Mouse (Mus musculus) B cell, adult 2 months (primary cell): ENCODE results near the gene Nrk.

Experiments
- DNase-seq, 2 experiments: peaks; one replicate each; pipeline ENCODE4 v3.0.0; 2022

The Nrk gene

GRCm38 (mm10) chrX:138914041-138914776, at the start of gene Nrk:
TSS of gene Nrk (plus strand) at chrX:138914430.
- DNase-seq, result no peak

- no peak for DNase-seq
Observed at GRCm38 (mm10) chrX:138913366-138913765, 864 bp upstream of the Nrk start.

DNA sequence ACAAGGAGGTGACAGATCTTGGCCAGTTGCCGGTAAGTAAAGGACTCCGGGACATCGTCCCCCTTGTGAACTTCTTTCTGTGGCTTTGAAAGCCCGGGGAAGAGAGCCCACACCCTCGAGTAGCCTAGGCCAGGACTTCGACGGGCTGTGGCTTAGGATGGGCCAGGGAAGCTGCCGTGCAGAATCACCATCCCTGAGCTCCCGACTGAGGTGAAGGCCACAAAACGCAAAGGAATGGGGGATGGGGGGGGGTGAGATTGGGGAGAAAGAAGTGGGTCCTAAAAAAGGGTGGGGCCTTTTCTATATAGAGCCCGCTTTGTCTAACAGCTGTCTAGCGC, 516 bp downstream of the Nrk start:
- no peak for DNase-seq

GRCm38 (mm10) chrX:138919030-138919429, 4.8 kb downstream of the Nrk start:
- no peak for DNase-seq

DNA sequence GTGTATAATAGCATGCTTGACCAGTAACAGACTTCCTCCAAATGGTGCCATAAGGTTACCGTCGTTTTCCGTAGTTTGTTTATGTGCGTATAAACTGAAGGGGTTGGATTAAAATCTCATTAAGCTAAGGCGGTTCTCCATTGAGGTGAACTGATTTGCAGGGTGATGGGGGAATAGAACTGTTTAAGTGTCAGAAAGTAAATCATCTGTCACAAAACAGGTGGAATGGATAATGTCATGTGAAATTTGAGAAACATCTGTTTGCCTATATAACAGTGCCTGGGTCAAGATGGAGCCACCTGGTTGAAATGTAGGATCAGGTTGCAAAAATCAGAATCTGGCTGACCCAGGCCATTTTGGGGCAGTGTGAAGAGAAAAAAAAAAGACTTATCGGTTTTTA, 29.7 kb downstream of the Nrk start:
- no peak for DNase-seq

- no peak for DNase-seq
Observed at GRCm38 (mm10) chrX:138960713-138961112, 46.5 kb downstream of the Nrk start.

DNA sequence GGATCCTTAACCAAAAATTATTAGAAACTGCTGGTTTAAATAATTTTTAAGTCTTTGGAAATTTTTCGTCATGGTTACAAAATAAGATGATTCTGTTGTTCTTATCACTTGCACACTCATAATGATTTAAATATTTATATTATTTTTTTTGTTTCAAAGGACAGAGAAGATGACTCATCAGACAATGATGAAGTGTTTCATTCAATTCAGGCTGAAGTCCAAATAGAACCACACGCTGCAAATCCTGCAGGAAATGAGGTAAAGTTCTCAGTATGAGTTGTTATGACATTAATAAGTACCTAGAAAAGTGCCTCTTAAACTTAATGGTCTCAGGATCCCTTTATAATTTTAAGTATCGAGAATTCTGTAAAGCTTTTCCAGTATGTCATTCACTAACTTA, 64.3 kb downstream of the Nrk start:
- no peak for DNase-seq

DNA sequence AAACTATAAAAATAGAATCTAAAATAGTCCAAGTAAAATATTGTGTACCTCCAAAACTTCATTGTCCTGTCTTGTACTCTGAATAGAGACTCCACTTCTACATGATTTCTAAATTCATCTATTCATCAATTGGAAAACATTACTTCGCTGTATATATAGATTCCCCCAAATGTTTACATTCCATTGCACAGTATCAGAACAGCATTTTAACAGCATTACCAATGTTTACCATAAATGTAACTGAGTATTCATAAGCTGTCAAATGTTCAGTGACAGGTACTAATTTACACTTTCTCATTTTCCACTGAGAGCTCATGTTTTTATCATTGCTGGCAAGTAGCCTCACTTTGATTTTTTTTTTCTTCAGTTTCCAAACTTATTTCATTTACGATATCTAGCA, 65.0 kb downstream of the Nrk start:
- no peak for DNase-seq

- DNase-seq, result no peak
Observed at GRCm38 (mm10) chrX:139014524-139014923, 100.3 kb downstream of the Nrk start.

DNA sequence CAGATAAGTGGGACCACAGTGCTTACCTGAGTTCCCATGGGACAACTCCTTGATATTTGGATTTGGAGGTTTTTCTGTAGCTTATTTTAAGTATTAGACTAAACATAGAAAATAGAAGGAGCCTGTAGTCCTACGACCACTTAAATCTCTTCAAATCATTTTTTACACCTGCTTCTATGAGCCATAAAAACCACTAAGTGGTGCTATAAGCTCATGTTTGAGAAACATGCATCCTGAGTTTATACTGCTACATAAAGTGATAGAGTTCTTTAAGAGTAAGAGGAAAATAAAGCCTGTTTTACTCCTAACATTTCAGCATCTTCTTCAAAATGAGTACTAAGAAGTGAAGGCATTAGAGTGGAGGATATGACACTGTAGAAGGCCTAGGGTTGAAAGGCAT, 102.3 kb downstream of the Nrk start:
- DNase-seq, result no peak

GRCm38 (mm10) chrX:139026532-139027097, 112.4 kb downstream of the Nrk start:
- DNase-seq, result no peak

GRCm38 (mm10) chrX:139027296-139027695, 113.1 kb downstream of the Nrk start:
- no peak for DNase-seq

DNA sequence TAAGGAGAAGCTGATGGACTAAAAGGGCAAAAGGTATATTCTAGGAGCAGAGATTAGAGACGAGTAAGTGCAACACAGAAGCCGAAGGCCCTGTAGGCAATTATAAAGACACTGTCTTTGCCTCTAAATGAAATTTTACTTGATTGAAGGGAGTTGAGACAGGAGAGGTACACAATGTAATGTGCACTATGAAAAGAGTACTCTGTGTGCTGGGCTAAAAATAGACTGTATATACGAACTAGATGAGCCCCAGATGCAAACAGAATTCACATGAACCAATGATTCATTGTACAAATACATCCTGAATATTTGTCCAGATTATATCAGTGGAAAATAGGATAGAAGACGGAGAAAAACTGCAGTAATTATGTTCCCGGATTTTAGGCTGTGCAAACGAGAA, 113.7 kb downstream of the Nrk start:
- no peak for DNase-seq

- no peak for DNase-seq
Observed at GRCm38 (mm10) chrX:139037666-139038065, 123.4 kb downstream of the Nrk start.

DNA sequence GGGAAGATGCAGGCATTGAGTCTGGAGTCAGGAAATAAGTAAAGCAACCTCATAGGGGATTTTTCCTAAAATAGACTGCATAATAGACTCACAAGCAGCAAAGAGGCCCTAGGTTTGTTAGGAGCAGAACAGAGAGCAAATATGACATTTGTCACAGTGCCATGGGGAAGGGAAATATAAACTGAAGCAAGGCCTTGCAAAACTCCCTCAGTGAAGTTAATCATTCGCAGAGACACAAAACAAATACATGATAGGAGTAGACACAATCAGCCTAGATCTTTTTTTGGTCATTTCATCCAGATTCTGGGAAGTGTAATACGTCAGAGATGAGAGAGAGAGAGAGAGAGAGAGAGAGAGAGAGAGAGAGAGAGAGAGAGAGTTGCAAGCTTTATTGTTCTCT, 125.1 kb downstream of the Nrk start:
- no peak for DNase-seq

DNA sequence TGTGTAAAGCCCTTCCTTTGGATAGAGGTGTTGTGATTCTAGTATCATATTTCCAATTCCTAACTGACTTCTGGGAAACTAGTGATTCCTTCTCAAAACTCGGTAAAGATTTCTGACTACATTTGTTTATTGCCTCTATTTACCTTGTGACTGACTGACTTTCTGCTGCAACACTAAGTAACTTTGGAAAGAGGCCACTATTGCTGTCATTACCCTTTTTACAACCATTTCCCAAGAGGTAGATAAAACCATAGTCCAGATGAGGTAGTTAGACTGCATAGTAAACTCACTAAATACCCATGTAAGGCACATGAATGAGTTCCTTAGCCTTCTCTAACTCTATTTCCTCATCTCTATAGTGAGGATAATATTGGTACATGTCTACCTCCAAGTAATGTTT, 126.9 kb downstream of the Nrk start:
- DNase-seq, result no peak

GRCm38 (mm10) chrX:139051976-139052375, 137.7 kb downstream of the Nrk start:
- no peak for DNase-seq

DNA sequence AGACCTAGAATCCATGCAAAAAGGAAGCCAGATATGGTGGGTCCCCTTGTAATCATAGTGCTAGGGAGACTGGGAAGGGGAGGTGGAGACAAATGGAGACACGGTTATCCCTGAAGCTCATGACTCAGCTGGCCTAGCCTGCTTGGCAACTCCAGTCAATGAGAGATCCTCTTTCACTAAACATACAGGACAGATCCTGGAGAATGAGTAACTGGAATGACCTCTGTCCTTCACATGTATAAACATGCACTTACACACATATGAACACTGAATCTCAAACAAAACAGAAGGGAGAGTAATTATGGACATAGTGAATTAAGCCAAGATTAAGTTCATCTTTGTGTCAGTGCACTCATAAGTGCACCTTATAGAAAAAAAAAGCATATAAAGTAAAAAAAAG, 138.9 kb downstream of the Nrk start:
- no peak for DNase-seq
